Mouse (Mus musculus) midbrain, embryonic 11.5 days (tissue): Measurements from ENCODE around the gene Fbxl7. TPM values are rescaled to one million over a fixed set of nuclear protein-coding genes. Genes with fewer than 3 reads are reported as not detected.

ENCODE experiments used
- ATAC-seq: fragments of 200-750 bp; cut with Nextera tagmentation; 2 replicates; pipeline ENCODE4 v1.8.0; 2017; ENCODE audit warnings: moderate TSS enrichment, moderate library complexity; ENCODE audit not compliant: low FRiP score
- DNase-seq: peaks from one replicate; pipeline ENCODE4 v3.0.0; 2015; ENCODE audit warnings: low spot score; ENCODE audit errors: missing footprints
- H3K27ac ChIP-seq: fragments of 300-500 bp; sonication (generic); 2 replicates; pipeline ENCODE4 v1.5.1; 2014; ENCODE audit warnings: low read depth, low read length
- H3K27me3 ChIP-seq: fragments of 300-500 bp; sonication (generic); 2 replicates; pipeline ENCODE4 v1.6.1; 2014; ENCODE audit warnings: mild to moderate bottlenecking, low read length, moderate library complexity, mixed read lengths; ENCODE audit not compliant: control insufficient read depth, insufficient read depth
- H3K36me3 ChIP-seq: fragments of 300-500 bp; sonication (generic); 2 replicates; pipeline ENCODE4 v1.6.1; 2014; ENCODE audit warnings: mild to moderate bottlenecking, low read length, moderate library complexity, mixed read lengths; ENCODE audit not compliant: control insufficient read depth, insufficient read depth
- H3K4me1 ChIP-seq: fragments of 300-500 bp; sonication (generic); 2 replicates; pipeline ENCODE4 v1.6.1; 2014; ENCODE audit warnings: low read length; ENCODE audit not compliant: control insufficient read depth, insufficient read depth
- H3K4me2 ChIP-seq: fragments of 300-500 bp; sonication (generic); 2 replicates; pipeline ENCODE4 v1.6.1; 2014; ENCODE audit warnings: mild to moderate bottlenecking, moderate library complexity
- H3K4me3 ChIP-seq: fragments of 300-500 bp; sonication (generic); 2 replicates; pipeline ENCODE4 v1.5.1; 2014; ENCODE audit warnings: low read depth, low read length
- H3K9ac ChIP-seq: fragments of 300-500 bp; sonication (generic); 2 replicates; pipeline ENCODE4 v1.6.1; 2014; ENCODE audit warnings: low read length
- H3K9me3 ChIP-seq: fragments of 300-500 bp; sonication (generic); 2 replicates; pipeline ENCODE4 v1.6.1; 2016; ENCODE audit warnings: low read length; ENCODE audit not compliant: control insufficient read depth
- WGBS: fragments of 180-500 bp; shearing (Covaris S2); extraction: QIAGEN DNeasy Blood & Tissue Kit; methylation state at CpG from one replicate; pipeline ENCODE4 v1.1.7; 2014; 5-methylcytosine and 5-hydroxymethylcytosine counted together
- polyA plus RNA-seq: library from polyadenylated mRNA; unstranded; fragments of >200 nt; fragmentation: Nextera tagmentation; extraction: Ambion mirVana; gene quantifications from 2 replicates; pipeline ENCODE4 v1.2.1, GENCODE M21; 2014

Fbxl7 gene
- polyA plus RNA-seq, 1 experiment from 2014 or later, result 12.1 TPM

DNA sequence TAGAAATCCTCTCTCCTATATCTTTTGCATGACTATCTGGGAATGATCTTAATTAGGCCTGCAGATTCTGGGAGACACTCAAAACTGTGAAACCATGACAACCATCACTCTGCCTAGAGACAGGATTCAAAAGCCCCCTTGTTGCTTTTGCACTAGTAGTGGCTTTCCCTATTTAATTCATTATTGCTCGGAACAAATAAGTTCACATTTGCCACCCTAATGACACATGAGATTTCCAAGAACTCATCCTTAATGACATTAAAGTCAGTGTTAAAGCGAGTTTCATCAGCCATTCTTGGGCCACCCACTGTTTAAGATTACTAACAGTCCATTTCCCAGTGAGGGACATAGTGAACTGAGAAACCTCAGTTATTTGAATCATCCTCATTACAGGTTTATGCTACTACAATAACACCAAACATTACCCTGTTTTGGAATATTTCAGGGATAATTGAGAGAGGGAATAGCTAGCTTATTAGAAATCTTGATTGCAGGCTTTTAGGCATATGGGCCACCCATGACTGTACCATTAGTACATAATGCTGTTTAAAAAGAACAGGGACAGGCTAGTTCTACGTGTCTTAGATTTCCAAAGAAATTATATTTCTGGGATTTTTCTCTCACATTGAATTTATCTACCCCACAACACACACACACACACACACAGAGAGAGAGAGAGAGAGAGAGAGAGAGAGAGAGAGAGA is 361.2 kb downstream of the Fbxl7 start:
- Histone ChIP-seq H3K9me3 (no peaks in the 10 kb centered on the region), H3K27me3 (no peaks in the 10 kb centered on the region), H3K4me3 (no peak overlapping the region), H3K9ac (no peak overlapping the region), H3K4me2 (no peak overlapping the region), H3K27ac (no peak overlapping the region), H3K4me1 (no peaks in the 10 kb centered on the region), H3K36me3 (no peaks in the 10 kb centered on the region)
- DNase-seq (no peak), ATAC-seq (no peak)
- WGBS, result 68% methylated on average over 3 of the region's 3 CpGs

GRCm38 (mm10) chr15:26519220-26519631 is 376.2 kb downstream of the Fbxl7 start:
- no peak for DNase-seq
- no peaks in the 10 kb centered on the region for H3K4me1 ChIP-seq
- H3K4me2 ChIP-seq, result no peak overlapping the region
- WGBS, result 77% methylated on average over 6 of the region's 6 CpGs
- no peaks in the 10 kb centered on the region for H3K9me3 ChIP-seq
- no peak for ATAC-seq
- H3K4me3 ChIP-seq, result no peak overlapping the region
- no peaks in the 10 kb centered on the region for H3K27me3 ChIP-seq
- no peaks in the 10 kb centered on the region for H3K36me3 ChIP-seq
- H3K27ac ChIP-seq, result no peak overlapping the region
- no peak overlapping the region for H3K9ac ChIP-seq

- ATAC-seq (no peak), DNase-seq (no peak)
- 80% methylated on average over 4 of the region's 4 CpGs for WGBS
- Histone ChIP-seq H3K27me3 (no peaks in the 10 kb centered on the region), H3K36me3 (no peaks in the 10 kb centered on the region), H3K9ac (no peak overlapping the region), H3K4me2 (no peak overlapping the region), H3K9me3 (no peaks in the 10 kb centered on the region; the same call in 1 of the 2 replicates), H3K27ac (no peak overlapping the region), H3K4me3 (no peak overlapping the region), H3K4me1 (no peaks in the 10 kb centered on the region)
These were observed 394.4 kb downstream of the Fbxl7 start for GRCm38 (mm10) chr15:26501024-26501423.
